Mouse (Mus musculus): Measurements from ENCODE around the gene Ppih. TPM values are rescaled to one million over a fixed set of nuclear protein-coding genes. Genes with fewer than 3 reads are reported as not detected.

Ppih gene
- polyA plus RNA-seq, 1 experiment from 2014 or later = 118 TPM

- 77% methylated on average over 7 of the region's 7 CpGs for WGBS
- no peak overlapping the region for H3K4me3 ChIP-seq (replicated peaks)
- H3K4me2 ChIP-seq = no peak overlapping the region
- peaks cover 31% of the 10 kb centered on the region for H3K4me1 ChIP-seq
- ATAC-seq (ENCODE audit: low FRiP score) = no peak
- H3K27ac ChIP-seq = no peak overlapping the region
- no peak overlapping the region for H3K9ac ChIP-seq
- H3K36me3 ChIP-seq (replicated peaks) = peaks cover 7% of the 10 kb centered on the region; the same call in 1 of the 2 replicates
- no peaks in the 10 kb centered on the region for H3K27me3 ChIP-seq
- no peaks in the 10 kb centered on the region for H3K9me3 ChIP-seq
These were observed 68.1 kb downstream of the Ppih start for GRCm38 (mm10) chr4:119252025-119252808.

Other genes starting within 250 kb of the Ppih start
- 110 and 113 TPM in 2 replicates for gene Slc2a1, start 211.8 kb downstream of the Ppih start, polyA plus RNA-seq (2016; fragmentation: Nextera tagmentation; extraction: Ambion mirVana)
- gene Zfp691, start 146.4 kb downstream of the Ppih start, polyA plus RNA-seq (2016; fragmentation: Nextera tagmentation; extraction: Ambion mirVana) = 7.8 and 9.9 TPM in 2 replicates
- 3.6 and 5.1 TPM in 2 replicates for gene Ermap, start 130.5 kb downstream of the Ppih start, polyA plus RNA-seq (2016; fragmentation: Nextera tagmentation; extraction: Ambion mirVana)
- gene Svbp, start 125.2 kb downstream of the Ppih start, polyA plus RNA-seq (2016; fragmentation: Nextera tagmentation; extraction: Ambion mirVana) = 156 and 162 TPM in 2 replicates
- gene Tmem269, start 102.3 kb downstream of the Ppih start, polyA plus RNA-seq (2016; fragmentation: Nextera tagmentation; extraction: Ambion mirVana) = not detected in 2 replicates
- 36.2 and 37.8 TPM in 2 replicates for gene AU022252, start 87.8 kb downstream of the Ppih start, polyA plus RNA-seq (2016; fragmentation: Nextera tagmentation; extraction: Ambion mirVana)
- gene P3h1, start 87.6 kb downstream of the Ppih start, polyA plus RNA-seq (2016; fragmentation: Nextera tagmentation; extraction: Ambion mirVana) = 10.3 and 15.7 TPM in 2 replicates
- 0.18 and 0.59 TPM in 2 replicates for gene Cldn19, start 65.1 kb downstream of the Ppih start, polyA plus RNA-seq (2016; fragmentation: Nextera tagmentation; extraction: Ambion mirVana)
- 1,255 and 1,318 TPM in 2 replicates for gene Ybx1, start 25.9 kb downstream of the Ppih start, polyA plus RNA-seq (2016; fragmentation: Nextera tagmentation; extraction: Ambion mirVana)
- 11.8 and 13.4 TPM in 2 replicates for gene Ccdc30, start 95.0 kb upstream of the Ppih start, polyA plus RNA-seq (2016; fragmentation: Nextera tagmentation; extraction: Ambion mirVana)
- gene Ppcs, start 101.9 kb upstream of the Ppih start, polyA plus RNA-seq (2016; fragmentation: Nextera tagmentation; extraction: Ambion mirVana) = 19.5 and 21.0 TPM in 2 replicates
- 0.31 TPM in 1 of 2 replicates, not detected in the other for gene Zmynd12, start 102.3 kb upstream of the Ppih start, polyA plus RNA-seq (2016; fragmentation: Nextera tagmentation; extraction: Ambion mirVana)
- gene Rimkla, start 172.1 kb upstream of the Ppih start, polyA plus RNA-seq (2016; fragmentation: Nextera tagmentation; extraction: Ambion mirVana) = 8.5 and 11.2 TPM in 2 replicates
- gene Foxj3, start 216.5 kb upstream of the Ppih start, polyA plus RNA-seq (2016; fragmentation: Nextera tagmentation; extraction: Ambion mirVana) = 31.7 and 32.6 TPM in 2 replicates
- gene Frg2f1, start 219.0 kb upstream of the Ppih start, polyA plus RNA-seq (2016; fragmentation: Nextera tagmentation; extraction: Ambion mirVana) = 3.1 and 4.4 TPM in 2 replicates